Mouse (Mus musculus) thymus, postnatal 14 days (tissue): ENCODE data around the gene Slc41a1.

Experiments used
- DNase-seq: peaks from one replicate; pipeline ENCODE4 v3.0.0; 2021

Gene Slc41a1

GRCm38 (mm10) chr1:131890043-131890658 lies 62.9 kb downstream of the Slc41a1 start:
- DNase-seq = no peak

GRCm38 (mm10) chr1:131891436-131891835 lies 64.1 kb downstream of the Slc41a1 start:
- no peak for DNase-seq
